Mouse (Mus musculus): ENCODE results near the gene Mtus2. TPM values are rescaled to one million over a fixed set of nuclear protein-coding genes. Genes with fewer than 3 reads are reported as not detected.
A peak's percentile ranks its signal among the peaks of the same experiment; 100 is the strongest.

Mtus2 gene
- polyA plus RNA-seq, 1 experiment from 2014 or later: 48.9 TPM

GRCm38 (mm10) chr5:148282093-148282492 lies 325.0 kb downstream of the Mtus2 start:
- Histone ChIP-seq H3K9ac (no peak overlapping the region), H3K27me3 (no peaks in the 10 kb centered on the region), H3K36me3 (no peaks in the 10 kb centered on the region), H3K4me3 (no peak overlapping the region), H3K4me1 (no peaks in the 10 kb centered on the region), H3K27ac (no peak overlapping the region), H3K9me3 (replicated peaks) (no peaks in the 10 kb centered on the region), H3K4me2 (replicated peaks) (no peak overlapping the region)
- WGBS: 86% methylated on average over 6 of the region's 6 CpGs
- ATAC-seq (ENCODE audit: low FRiP score): no peak

- no peak overlapping the region for H3K4me2 ChIP-seq (replicated peaks)
- H3K4me1 ChIP-seq: no peaks in the 10 kb centered on the region
- H3K36me3 ChIP-seq: no peaks in the 10 kb centered on the region
- H3K9ac ChIP-seq: no peak overlapping the region
- no peak overlapping the region for H3K27ac ChIP-seq
- H3K9me3 ChIP-seq (replicated peaks): no peaks in the 10 kb centered on the region
- no peak overlapping the region for H3K4me3 ChIP-seq
- WGBS: 93% methylated on average over 5 of the region's 5 CpGs
- ATAC-seq (ENCODE audit: low FRiP score): no peak
- H3K27me3 ChIP-seq: no peaks in the 10 kb centered on the region
These were observed 325.5 kb downstream of the Mtus2 start for GRCm38 (mm10) chr5:148282631-148283030.

GRCm38 (mm10) chr5:148283177-148283576 lies 326.1 kb downstream of the Mtus2 start:
- no peak overlapping the region for H3K4me3 ChIP-seq
- no peak overlapping the region for H3K27ac ChIP-seq
- H3K4me2 ChIP-seq (replicated peaks): no peak overlapping the region
- no peak for ATAC-seq (ENCODE audit: low FRiP score)
- 81% methylated on average over 2 of the region's 2 CpGs for WGBS
- no peak overlapping the region for H3K9ac ChIP-seq
- no peaks in the 10 kb centered on the region for H3K4me1 ChIP-seq
- no peaks in the 10 kb centered on the region for H3K27me3 ChIP-seq
- H3K36me3 ChIP-seq: no peaks in the 10 kb centered on the region
- H3K9me3 ChIP-seq (replicated peaks): no peaks in the 10 kb centered on the region

- Histone ChIP-seq H3K36me3 (no peaks in the 10 kb centered on the region), H3K9me3 (replicated peaks) (no peaks in the 10 kb centered on the region), H3K27me3 (no peaks in the 10 kb centered on the region), H3K4me1 (no peaks in the 10 kb centered on the region), H3K4me2 (replicated peaks) (no peak overlapping the region), H3K27ac (no peak overlapping the region), H3K4me3 (no peak overlapping the region), H3K9ac (no peak overlapping the region)
- ATAC-seq (ENCODE audit: low FRiP score): no peak
- WGBS: 88% methylated on average over 3 of the region's 3 CpGs
These were observed 326.5 kb downstream of the Mtus2 start for GRCm38 (mm10) chr5:148283584-148283983.

- ATAC-seq (ENCODE audit: low FRiP score): no peak
- no peaks in the 10 kb centered on the region for H3K4me1 ChIP-seq
- H3K27me3 ChIP-seq: no peaks in the 10 kb centered on the region
- no peak overlapping the region for H3K4me3 ChIP-seq
- no peaks in the 10 kb centered on the region for H3K9me3 ChIP-seq (replicated peaks)
- 95% methylated on average over 5 of the region's 5 CpGs for WGBS
- H3K27ac ChIP-seq: no peak overlapping the region
- H3K36me3 ChIP-seq: no peaks in the 10 kb centered on the region
- no peak overlapping the region for H3K4me2 ChIP-seq (replicated peaks)
- no peak overlapping the region for H3K9ac ChIP-seq
These were observed 330.4 kb downstream of the Mtus2 start for GRCm38 (mm10) chr5:148287529-148287928.

GRCm38 (mm10) chr5:148288804-148289203 lies 331.7 kb downstream of the Mtus2 start:
- H3K9me3 ChIP-seq (replicated peaks): no peaks in the 10 kb centered on the region
- no peaks in the 10 kb centered on the region for H3K36me3 ChIP-seq
- H3K9ac ChIP-seq: no peak overlapping the region
- H3K27ac ChIP-seq: no peak overlapping the region
- H3K4me2 ChIP-seq (replicated peaks): no peak overlapping the region
- WGBS: 77% methylated on average over 18 of the region's 18 CpGs
- no peak overlapping the region for H3K4me3 ChIP-seq
- H3K4me1 ChIP-seq: no peaks in the 10 kb centered on the region
- ATAC-seq (ENCODE audit: low FRiP score): no peak
- H3K27me3 ChIP-seq: no peaks in the 10 kb centered on the region

- H3K9me3 ChIP-seq (replicated peaks): no peaks in the 10 kb centered on the region
- no peak overlapping the region for H3K27ac ChIP-seq
- 64% methylated on average over 7 of the region's 7 CpGs for WGBS
- H3K4me3 ChIP-seq: no peak overlapping the region
- H3K4me2 ChIP-seq (replicated peaks): no peak overlapping the region
- no peak for ATAC-seq (ENCODE audit: low FRiP score)
- H3K9ac ChIP-seq: no peak overlapping the region
- H3K4me1 ChIP-seq: no peaks in the 10 kb centered on the region
- no peaks in the 10 kb centered on the region for H3K36me3 ChIP-seq
- H3K27me3 ChIP-seq: no peaks in the 10 kb centered on the region
These were observed 332.8 kb downstream of the Mtus2 start for GRCm38 (mm10) chr5:148289951-148290350.

GRCm38 (mm10) chr5:148292862-148293261 lies 335.7 kb downstream of the Mtus2 start:
- Histone ChIP-seq H3K4me1 (no peaks in the 10 kb centered on the region), H3K4me3 (no peak overlapping the region), H3K36me3 (no peaks in the 10 kb centered on the region), H3K9ac (no peak overlapping the region), H3K4me2 (replicated peaks) (no peak overlapping the region), H3K9me3 (replicated peaks) (no peaks in the 10 kb centered on the region), H3K27me3 (no peaks in the 10 kb centered on the region), H3K27ac (no peak overlapping the region)
- no peak for ATAC-seq (ENCODE audit: low FRiP score)
- 79% methylated on average over 7 of the region's 7 CpGs for WGBS

GRCm38 (mm10) chr5:148293346-148293745 lies 336.2 kb downstream of the Mtus2 start:
- WGBS: 87% methylated on average over 7 of the region's 7 CpGs
- H3K4me2 ChIP-seq (replicated peaks): no peak overlapping the region
- H3K4me3 ChIP-seq: no peak overlapping the region
- no peaks in the 10 kb centered on the region for H3K9me3 ChIP-seq (replicated peaks)
- no peaks in the 10 kb centered on the region for H3K36me3 ChIP-seq
- no peaks in the 10 kb centered on the region for H3K27me3 ChIP-seq
- H3K4me1 ChIP-seq: no peaks in the 10 kb centered on the region
- ATAC-seq (ENCODE audit: low FRiP score): no peak
- no peak overlapping the region for H3K9ac ChIP-seq
- no peak overlapping the region for H3K27ac ChIP-seq

GRCm38 (mm10) chr5:148302968-148303367 lies 345.8 kb downstream of the Mtus2 start:
- peaks cover 27% of the 10 kb centered on the region for H3K36me3 ChIP-seq
- no peaks in the 10 kb centered on the region for H3K9me3 ChIP-seq (replicated peaks)
- H3K4me1 ChIP-seq: no peaks in the 10 kb centered on the region
- H3K4me2 ChIP-seq (replicated peaks): 0 out of 2 replicates have a peak overlapping the region, but pooled peaks have one; percentile 3
- 82% methylated on average over 11 of the region's 11 CpGs for WGBS
- H3K9ac ChIP-seq: no peak overlapping the region
- no peaks in the 10 kb centered on the region for H3K27me3 ChIP-seq
- ATAC-seq (ENCODE audit: low FRiP score): no peak
- no peak overlapping the region for H3K27ac ChIP-seq
- H3K4me3 ChIP-seq: peak overlapping the region; percentile 8; the same call in 1 of the 2 replicates

GRCm38 (mm10) chr5:148304112-148304511 lies 347.0 kb downstream of the Mtus2 start:
- no peak for ATAC-seq (ENCODE audit: low FRiP score)
- Histone ChIP-seq H3K4me2 (replicated peaks) (no peak overlapping the region), H3K9me3 (replicated peaks) (no peaks in the 10 kb centered on the region), H3K36me3 (peaks cover 30% of the 10 kb centered on the region), H3K4me3 (no peak overlapping the region), H3K27me3 (no peaks in the 10 kb centered on the region), H3K27ac (no peak overlapping the region), H3K9ac (no peak overlapping the region), H3K4me1 (no peaks in the 10 kb centered on the region)
- WGBS: 94% methylated on average over 2 of the region's 2 CpGs

- Histone ChIP-seq H3K4me1 (no peaks in the 10 kb centered on the region), H3K27me3 (no peaks in the 10 kb centered on the region), H3K9ac (no peak overlapping the region), H3K27ac (no peak overlapping the region), H3K36me3 (peaks cover 18% of the 10 kb centered on the region), H3K4me2 (replicated peaks) (no peak overlapping the region), H3K4me3 (no peak overlapping the region), H3K9me3 (replicated peaks) (no peaks in the 10 kb centered on the region)
- ATAC-seq (ENCODE audit: low FRiP score): no peak
- WGBS: 75% methylated on average over 10 of the region's 10 CpGs
These were observed 353.7 kb downstream of the Mtus2 start for GRCm38 (mm10) chr5:148310790-148311189.

GRCm38 (mm10) chr5:148312443-148312842 lies 355.3 kb downstream of the Mtus2 start:
- no peak for ATAC-seq (ENCODE audit: low FRiP score)
- no peak overlapping the region for H3K4me3 ChIP-seq
- no peaks in the 10 kb centered on the region for H3K9me3 ChIP-seq (replicated peaks)
- H3K27ac ChIP-seq: no peak overlapping the region
- no peak overlapping the region for H3K9ac ChIP-seq
- H3K4me2 ChIP-seq (replicated peaks): no peak overlapping the region
- H3K4me1 ChIP-seq: no peaks in the 10 kb centered on the region
- no peaks in the 10 kb centered on the region for H3K27me3 ChIP-seq
- 68% methylated on average over 2 of the region's 2 CpGs for WGBS
- H3K36me3 ChIP-seq: peaks cover 12% of the 10 kb centered on the region

All from hindbrain, embryonic 12.5 days (tissue).